Mouse (Mus musculus): Measurements from ENCODE around the gene Cdh13.

The Cdh13 gene

DNA sequence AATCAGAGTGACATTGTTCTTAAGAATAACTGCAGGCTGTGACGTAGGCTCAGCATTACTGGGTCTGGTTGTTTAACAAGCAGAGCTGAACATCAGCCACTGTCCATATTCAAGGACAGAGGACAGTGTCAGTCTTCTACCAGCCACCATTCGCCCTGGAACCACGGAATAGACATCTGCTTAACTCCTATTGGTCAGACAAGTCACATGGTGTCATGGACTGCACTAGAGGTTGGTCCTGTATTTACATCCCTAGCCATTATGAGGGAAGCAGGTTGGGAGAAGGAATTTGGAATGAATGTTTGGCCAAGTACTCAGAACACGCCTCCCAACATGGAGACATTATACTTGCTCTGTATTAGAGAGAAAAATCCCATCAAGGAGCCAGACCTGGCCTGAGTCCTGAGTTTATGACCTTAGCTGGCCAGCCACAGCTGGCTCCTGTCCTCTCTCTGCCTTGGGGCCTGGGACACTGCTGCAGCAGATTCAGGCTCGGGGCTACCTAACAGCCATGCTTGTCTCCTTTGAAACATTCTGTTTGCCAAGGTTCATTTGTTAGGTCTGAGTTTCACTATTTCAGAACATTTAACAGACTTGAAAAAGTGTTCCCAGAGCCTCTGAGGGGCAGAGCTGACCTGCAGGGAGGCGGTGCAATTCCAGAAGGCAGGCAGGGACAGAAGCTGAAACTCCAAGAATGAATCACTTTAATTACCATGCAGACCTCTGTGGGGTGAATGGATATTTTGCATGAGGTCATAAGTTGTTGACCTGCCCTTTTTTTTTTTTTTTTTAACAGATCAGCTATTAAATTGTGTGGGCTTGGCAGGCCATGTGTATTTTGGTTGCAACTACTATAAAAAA lies 282.6 kb downstream of the Cdh13 start:
- DNase-seq (ENCODE audit: low spot score): no peak

DNA sequence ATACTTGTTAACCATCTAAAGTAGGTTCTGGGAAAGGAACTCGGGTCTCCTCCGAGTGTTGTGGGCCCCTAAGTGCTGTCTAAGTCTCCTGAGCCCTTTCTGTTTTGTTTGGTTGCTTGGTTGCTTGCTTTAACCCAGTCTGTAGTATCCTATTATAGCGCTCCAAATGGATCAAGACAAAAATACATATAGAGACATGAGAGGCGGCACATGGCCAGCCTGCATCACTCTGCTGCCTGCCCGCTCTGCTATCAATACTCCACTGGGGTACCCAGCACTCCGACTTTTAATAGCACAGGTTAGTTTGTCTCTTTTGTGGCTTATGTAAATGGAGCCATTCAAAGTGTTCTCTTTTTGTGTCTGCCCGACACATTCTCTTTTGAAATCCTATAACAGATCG lies 285.8 kb downstream of the Cdh13 start:
- no peak for DNase-seq (ENCODE audit: low spot score)

DNA sequence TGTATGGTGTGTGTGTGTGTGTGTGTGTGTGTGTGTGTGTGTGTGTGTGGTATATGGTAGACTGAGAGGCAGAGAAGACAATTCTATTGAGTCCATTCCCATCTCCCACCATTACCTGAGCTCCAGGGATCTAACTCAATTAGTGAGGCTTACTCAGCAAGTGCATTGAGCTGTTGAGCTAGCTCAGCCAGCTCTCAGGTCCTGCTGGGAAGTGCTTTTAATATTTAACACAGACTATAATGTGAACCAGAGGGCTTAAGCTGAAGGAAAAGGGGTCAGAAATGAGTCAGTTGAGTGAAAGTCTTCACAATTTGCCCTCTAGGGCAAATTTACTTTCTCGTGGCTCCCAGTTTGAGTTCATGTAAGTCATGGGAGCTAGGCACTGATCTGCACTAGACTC lies 297.7 kb downstream of the Cdh13 start:
- DNase-seq (ENCODE audit: low spot score): no peak

DNA sequence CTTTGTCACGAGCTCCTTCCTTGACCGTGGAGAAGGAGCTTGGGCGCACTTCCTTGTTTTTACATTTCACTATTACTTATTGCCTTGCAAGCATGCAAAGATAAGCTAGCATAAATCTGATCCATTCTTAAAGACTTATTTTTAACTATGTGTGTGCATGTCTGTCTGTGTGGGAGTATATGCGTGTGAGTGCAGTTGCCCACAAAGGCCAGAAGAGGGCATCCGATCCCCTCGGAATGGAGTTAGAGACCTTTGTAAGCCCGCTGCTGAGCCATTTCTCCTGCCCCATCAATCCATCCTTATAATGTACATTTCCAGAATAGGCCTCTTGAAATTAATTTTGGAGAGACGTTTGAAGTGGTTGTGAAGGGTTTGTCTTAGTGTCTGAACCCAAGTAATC lies 298.7 kb downstream of the Cdh13 start:
- no peak for DNase-seq (ENCODE audit: low spot score)

DNA sequence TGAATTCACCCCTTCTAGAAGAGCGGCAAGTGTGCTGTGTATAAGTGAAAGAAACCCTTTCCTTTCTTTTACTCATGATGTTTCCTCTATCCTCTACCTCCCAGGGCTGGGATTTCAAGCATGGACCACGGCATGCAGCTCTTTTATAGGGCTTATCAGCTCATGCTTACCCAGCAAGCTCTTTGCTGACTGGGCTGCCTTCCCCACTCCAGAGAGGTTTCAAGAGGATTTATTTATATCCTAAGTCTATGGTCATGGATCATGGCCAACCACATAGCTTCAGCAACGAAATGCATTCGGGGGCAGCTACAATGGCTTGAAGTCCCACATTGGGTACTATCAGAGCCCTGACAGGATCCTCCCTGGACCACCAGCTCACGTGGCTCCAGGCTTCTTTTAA lies 304.4 kb downstream of the Cdh13 start:
- no peak for DNase-seq (ENCODE audit: low spot score)

DNA sequence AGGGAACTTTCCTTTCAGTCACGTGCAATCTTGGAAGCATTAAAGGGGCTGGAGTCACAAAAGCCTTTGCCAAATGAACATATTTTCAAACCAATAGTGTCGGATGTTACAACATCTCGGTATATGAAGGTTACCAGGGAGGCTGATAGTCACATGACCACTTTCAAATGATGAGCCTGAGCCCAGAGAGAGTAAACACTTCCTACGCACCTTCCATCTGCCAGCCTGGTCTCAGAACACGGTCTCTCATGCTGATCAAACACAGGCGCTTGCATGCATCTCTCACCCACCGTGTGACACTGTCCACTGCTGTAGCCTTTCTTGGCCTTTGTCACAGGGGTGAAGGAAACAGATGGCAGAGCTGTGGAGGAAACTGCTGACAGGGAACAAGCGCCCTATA lies 313.3 kb downstream of the Cdh13 start:
- DNase-seq (ENCODE audit: low spot score): no peak

DNA sequence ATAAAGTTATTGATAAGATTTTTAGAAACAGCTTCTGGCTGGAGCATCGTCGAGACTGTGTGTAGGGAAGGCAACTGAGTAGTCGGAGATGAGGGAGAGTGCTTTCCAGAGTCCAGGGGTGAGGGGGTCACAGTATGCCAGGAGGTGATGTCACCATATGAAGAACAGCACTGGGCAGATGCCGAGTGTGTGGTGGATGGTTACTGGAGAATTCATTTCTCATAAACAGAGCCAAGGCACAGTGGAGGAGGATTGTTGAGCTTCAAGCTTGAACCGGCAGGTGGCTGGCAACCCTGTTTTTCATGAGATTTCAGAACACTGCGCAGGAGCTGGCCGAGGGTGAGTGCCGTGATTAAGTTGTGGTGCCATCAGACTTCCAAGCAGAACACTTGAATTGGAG lies 317.8 kb downstream of the Cdh13 start:
- no peak for DNase-seq (ENCODE audit: low spot score)

DNA sequence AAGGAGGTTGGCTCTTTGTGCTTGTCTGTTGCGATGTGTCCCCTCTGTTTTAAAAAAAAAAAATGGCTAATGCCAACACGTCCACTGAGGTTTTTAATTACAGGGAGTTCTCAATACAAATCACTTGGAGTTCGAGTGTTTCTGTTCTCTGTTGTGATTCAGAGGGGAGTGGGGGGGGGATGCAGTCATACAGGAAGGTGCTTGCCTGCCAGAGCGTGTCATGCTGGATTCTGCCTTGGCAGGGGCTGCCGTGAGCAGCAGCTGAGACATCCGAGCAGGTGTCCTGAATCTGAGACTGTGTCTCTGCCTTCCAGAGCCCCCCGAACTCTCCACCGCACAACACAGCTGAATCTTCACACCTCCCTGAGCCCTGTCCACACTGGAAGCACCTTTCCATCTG lies 318.5 kb downstream of the Cdh13 start:
- no peak for DNase-seq (ENCODE audit: low spot score)

DNA sequence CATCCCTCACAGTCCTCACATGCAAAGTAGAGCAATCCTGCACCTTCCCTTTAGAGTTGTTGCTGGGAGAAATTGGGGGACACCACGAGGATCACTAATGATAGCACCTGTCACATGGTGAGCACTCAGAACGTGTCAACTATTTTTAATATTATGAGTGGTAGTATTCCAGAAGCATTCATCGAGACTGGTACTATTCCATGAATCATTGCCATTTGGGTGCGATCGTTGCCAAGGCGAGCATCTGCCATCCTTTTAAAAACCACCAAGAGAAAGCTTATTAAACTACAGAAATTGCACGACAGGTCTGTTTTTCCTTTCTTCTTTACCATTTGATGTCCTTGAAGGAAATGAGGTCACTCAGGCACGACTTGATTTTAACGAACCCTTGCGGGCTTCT lies 328.0 kb downstream of the Cdh13 start:
- no peak for DNase-seq (ENCODE audit: low spot score)

DNA sequence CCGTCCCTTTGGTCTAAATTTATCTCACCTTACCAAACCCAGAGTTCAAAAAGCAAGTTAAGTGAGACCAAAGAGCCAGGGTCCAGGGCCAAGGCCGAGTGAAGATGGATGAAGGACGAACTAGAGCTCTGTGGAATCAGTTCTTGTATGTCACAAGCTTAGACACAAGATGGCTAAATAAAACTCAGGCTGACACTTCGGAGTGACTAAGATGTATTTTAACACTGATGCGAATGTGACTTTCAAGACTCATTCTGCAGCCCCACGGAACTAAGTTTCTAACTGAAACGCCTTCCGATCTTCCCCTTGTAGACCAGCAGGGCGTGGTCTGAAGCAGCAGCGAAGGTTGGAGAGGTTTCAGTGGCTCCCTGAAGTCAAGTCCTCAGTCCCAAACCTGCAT lies 334.7 kb downstream of the Cdh13 start:
- DNase-seq (ENCODE audit: low spot score): no peak

DNA sequence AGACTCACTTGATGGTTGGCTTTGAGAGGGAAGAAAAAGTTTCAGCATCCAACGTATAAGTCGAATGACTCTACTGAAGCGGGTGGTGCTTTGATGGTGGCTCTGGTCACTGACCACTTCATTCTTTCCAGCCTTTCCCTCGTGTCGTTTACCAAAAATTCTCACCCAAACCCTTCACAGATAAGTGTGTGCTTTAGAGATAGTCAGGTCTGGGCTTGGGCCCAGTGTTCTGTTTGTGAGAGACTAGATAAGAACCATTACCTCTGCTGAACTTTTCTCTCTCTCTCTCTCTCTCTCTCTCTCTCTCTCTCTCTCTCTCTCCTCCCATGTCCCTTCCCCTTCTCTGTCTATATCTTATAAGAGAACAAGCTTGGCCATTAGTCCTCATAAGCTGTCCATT lies 342.9 kb downstream of the Cdh13 start:
- no peak for DNase-seq (ENCODE audit: low spot score)

DNA sequence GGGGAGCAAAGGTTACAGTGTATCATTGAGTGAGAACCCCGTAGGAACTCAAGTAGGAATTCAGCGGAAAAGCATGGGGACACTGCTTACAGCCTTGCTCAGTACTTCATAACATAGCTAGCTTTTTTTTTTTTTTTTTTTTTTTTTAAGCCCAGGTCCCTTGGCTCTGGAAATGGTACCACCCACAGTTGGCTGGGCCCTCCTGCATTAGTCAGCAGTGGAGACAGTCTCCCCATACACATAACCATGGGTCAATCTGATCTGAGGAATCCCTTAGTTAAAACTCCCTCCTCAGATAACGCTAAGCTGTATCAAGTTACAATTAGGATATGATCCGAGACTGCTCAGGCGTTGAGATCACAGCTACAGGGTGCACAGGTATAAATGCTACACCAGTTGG lies 344.2 kb downstream of the Cdh13 start:
- no peak for DNase-seq (ENCODE audit: low spot score)

DNA sequence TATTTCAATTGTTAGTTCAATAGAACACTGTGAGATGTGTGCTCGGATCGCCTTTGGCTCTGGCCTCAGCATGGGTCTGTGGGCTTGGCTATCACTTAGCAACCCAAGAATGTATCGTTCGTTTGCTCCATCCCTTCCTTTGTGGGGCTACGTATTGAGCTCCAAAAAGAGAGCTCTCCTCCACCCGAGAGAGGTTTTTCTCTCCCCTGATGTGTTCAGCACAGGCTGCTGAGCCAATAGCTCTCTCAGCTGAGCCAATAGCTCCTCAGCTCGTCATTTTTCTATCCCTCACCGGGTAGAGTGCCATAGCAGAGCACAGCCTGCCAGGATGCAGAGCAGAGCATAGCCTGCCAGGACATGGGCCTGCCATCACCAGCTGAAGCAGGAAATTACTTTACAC lies 345.2 kb downstream of the Cdh13 start:
- DNase-seq (ENCODE audit: low spot score): no peak

DNA sequence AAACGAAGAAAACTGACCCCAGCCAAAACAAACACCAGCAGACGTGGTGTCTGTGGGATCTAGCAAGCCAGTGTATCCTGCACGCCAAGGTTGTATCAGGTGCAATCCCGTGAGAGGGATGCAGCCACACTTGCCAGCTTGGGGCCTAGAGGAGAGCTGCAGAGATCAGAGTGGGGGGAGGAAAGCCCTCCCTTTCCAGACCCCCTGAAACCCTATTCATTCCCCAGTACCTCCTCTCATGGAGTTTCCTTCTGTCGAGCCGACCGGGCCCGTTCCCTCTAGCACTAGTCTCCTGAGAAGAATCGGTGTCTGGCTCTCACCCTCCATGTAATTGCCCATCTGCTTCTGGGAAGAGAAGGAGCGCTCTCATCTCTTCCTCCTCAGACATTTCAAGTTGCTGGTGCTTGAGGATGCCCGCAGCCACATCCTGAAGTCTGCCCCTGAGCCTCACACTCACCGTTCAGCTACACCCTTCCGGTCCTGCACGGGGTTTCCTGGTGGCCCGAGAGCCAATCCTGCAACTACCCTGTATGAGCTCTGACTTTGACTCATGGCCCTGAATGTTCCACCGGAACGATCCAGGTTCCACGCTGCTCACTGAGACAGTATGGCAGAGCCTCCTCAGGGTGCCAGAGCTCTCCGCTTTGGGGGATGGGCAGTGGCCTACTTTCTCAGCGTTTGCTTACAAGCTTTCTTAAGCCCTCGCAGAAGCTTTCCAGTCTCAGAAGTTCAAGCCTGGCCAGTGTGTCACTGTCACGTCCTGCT lies 351.9 kb downstream of the Cdh13 start:
- no peak for DNase-seq (ENCODE audit: low spot score)

DNA sequence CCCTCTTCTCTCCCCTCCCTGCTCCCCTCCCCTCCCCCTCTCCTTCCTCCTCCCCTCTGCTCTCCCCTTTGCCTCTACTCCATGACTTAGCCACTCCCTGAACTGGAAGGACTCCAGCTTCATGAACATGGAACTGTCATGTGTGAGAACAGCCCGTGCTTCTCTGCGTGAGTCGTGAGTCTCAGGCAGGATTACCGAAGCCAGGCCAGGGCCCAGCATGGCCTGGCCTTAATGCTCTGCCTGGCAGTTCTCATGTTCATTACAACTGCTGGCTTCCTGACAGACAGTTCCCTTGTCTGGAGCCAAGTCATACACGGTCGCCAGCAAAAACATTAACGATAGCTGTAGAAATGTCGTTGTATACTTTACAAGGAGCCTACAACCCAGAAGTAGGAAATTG lies 356.1 kb downstream of the Cdh13 start:
- no peak for DNase-seq (ENCODE audit: low spot score)

DNA sequence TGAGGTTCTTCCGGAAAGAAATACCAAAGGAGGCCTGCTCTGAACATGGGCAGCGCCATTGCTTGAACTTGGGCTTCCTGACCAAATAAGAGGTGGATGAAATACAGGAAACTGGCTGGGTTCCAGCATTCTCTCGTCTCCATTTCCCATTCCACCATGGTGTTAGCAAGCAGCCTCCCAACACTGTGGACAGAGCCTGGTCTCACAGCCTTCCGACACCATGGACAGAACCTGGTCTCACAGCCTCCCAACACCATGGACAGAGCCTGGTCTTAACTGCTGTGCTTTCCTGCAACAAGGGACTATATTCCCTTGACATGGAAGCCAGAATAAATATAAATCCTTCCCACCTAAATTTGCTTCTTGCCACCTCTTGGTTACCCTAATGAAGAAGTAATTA lies 358.3 kb downstream of the Cdh13 start:
- DNase-seq (ENCODE audit: low spot score): no peak

DNA sequence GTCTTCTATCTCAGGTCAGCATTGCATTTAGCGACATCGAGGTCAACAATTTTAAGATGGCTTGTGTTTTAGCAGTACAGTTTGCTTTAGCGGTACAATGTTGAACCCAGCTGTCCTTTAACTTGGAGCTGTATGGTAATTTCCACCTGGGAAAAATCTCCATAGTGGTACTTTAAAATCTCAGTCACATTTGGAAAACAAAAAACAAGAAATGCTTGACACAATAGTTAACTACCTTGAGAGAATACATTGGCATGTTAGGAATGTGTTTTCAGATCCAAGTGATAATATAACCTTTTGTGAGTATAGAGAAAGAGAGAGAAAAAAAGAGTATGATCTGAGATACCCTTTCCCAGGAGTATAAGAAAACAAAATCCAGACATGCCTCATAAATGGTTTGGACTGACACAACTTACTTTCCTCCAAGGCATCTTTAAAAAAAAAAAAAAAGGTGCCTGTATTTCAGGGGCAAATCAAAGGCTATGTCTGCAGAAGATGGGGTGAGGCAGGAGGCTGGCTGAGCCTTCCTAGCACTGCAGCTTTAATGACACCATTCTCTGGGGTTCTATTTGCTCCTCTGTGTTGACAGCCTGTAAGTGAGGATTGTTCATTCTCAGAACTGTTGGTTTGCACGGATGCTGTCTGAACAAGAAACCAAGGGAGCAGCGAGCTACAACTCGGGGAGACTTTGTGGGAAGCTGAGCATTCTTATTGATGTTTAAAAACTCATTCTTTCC lies 365.4 kb downstream of the Cdh13 start:
- DNase-seq (ENCODE audit: low spot score): no peak

DNA sequence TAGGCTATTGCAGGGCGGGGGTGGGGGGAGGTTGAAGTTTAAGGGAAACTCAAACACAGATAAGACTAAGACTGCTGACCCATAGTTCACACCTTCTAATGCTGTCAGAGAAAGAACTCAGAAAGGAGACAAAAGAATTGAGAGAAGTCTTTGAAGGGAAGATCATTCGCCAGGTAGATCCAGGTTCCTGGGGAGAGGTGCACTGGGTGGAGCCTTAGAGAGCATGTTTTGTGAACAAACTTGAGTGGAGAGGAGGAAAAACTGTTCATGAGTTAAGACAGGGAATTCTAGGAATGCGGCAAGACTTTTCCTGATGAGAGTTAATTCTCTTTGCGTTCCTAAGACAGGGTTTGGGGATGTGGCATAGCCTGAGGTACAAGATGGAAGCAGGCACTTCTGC lies 366.4 kb downstream of the Cdh13 start:
- no peak for DNase-seq (ENCODE audit: low spot score)

DNA sequence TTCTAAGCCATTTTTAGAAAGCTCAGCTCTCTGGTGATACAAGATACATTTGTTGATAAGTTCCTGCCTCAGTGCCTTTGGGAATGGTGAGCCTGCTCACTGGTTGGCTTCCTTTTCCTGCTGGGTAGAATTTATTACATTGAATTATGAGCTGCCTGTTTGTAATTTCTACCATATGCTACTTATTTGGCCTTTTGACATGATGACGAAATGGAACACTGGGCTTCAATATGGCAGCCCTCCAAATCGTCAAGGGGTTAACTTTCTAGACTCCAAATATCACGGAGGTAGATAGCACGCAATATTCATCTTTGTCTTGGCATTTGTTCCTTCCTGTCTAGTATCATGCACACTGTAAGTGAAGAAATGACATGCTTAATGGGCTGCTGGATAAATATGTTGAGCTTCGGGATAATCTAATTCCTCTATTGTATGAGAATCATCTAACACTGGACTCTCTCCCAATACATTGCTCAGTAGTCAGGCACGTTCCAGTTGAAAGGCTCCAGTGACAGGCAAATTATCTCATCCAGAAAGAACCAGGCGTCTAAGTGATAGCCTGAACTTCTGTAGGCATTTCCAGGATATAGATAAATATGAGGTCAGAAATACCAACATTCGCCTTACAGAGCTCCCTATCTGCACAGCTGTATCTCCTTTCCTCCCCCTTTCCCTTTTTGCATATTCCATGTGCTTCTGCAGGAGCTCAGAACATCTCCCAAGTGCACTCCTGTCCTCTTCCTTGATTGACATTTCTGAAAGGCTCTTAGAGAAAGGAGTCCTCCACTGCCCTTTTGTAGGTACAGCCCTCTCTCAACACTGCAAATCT lies 378.7 kb downstream of the Cdh13 start:
- DNase-seq (ENCODE audit: low spot score): no peak

DNA sequence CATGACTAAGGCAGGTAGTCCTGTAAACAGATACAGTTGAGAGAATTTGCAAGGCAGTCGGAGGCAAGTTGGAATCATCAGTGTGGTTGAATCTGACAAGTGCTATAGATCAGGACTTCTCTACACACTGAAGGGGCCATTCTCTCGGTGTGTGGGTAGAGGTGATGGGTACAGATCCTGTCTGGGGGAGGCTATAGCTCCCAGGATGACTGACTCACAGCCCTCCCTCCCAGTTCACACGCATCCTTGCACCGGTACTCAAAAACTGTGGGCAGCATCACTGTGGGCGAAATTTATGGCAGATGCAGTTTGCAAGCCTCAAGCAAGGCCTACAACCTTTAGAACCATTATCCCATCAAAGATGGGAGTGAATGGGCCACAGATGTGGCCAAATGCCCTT lies 381.5 kb downstream of the Cdh13 start:
- DNase-seq (ENCODE audit: low spot score): no peak

DNA sequence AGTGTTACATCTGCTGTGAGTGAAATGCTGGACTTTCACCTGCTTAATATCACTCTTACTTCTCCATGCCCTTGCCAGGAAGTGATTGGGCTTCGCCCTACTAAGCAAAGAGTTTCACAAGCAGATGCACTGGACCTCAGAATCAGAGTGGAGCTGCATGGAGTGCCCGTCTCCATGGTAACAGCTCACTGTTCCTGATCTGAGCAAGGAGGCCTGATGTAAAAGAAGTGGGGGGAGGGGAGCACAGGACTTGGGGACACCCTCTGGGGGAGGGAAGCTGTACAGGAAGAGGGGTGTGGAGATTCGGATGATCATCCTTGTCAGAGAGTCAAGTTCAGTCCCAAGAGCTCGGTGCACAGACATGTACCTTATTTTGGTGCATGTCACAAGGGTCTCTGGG lies 384.2 kb downstream of the Cdh13 start:
- no peak for DNase-seq (ENCODE audit: low spot score)

DNA sequence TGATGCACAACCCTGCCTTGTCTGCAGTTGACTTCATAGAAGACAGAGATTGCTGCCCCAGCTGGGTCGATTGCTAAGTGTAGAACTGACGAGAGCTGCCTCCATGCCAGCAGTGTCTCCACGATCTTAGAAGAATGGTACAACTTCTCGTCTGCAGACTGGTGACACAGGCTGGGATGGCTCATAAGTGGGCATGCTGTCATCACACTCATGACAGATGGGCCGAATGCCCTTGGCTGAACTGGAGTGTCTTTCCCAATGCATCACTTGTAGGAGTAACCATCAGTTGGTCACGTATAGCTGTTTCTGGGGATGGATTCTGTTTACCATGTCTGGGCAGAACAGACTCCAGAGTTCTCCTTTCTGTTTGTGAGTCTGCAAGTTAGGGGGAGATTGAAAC lies 392.7 kb downstream of the Cdh13 start:
- no peak for DNase-seq (ENCODE audit: low spot score)

Data from urinary bladder, postnatal 10 days (tissue).